Mouse (Mus musculus) heart, embryonic 13.5 days (tissue): ENCODE data around the gene Ripor2. TPM values are rescaled to one million over a fixed set of nuclear protein-coding genes. Genes with fewer than 3 reads are reported as not detected.

Experiments
- ATAC-seq: fragments of 200-750 bp; cut with Nextera tagmentation; 2 replicates; pipeline ENCODE4 v1.8.0; 2017; ENCODE audit warnings: moderate TSS enrichment; ENCODE audit not compliant: insufficient number of reproducible peaks, low FRiP score, low TSS enrichment; ENCODE audit errors: extremely low read depth
- H3K27ac ChIP-seq: fragments of 300-500 bp; sonication (generic); replicated peaks from 2 replicates; pipeline ENCODE4 v1.5.1; 2015; ENCODE audit warnings: moderate library complexity, mild to moderate bottlenecking, inconsistent platforms
- H3K27me3 ChIP-seq: fragments of 300-500 bp; sonication (generic); replicated peaks from 2 replicates; pipeline ENCODE4 v1.6.1; 2015; ENCODE audit warnings: mild to moderate bottlenecking, inconsistent platforms
- H3K36me3 ChIP-seq: fragments of 300-500 bp; sonication (generic); 2 replicates; pipeline ENCODE4 v1.6.1; 2015; ENCODE audit warnings: mild to moderate bottlenecking, inconsistent platforms
- H3K4me1 ChIP-seq: fragments of 300-500 bp; sonication (generic); 2 replicates; pipeline ENCODE4 v1.6.1; 2015; ENCODE audit warnings: inconsistent platforms
- H3K4me2 ChIP-seq: fragments of 300-500 bp; sonication (generic); 2 replicates; pipeline ENCODE4 v1.6.1; 2015; ENCODE audit warnings: inconsistent platforms, mild to moderate bottlenecking, moderate library complexity
- H3K4me3 ChIP-seq: fragments of 300-500 bp; sonication (generic); 2 replicates; pipeline ENCODE4 v1.5.1; 2015; ENCODE audit warnings: moderate library complexity, mild to moderate bottlenecking, inconsistent platforms
- H3K9ac ChIP-seq: fragments of 300-500 bp; sonication (generic); 2 replicates; pipeline ENCODE4 v1.6.1; 2015; ENCODE audit warnings: inconsistent platforms, mild to moderate bottlenecking, moderate library complexity
- H3K9me3 ChIP-seq: fragments of 300-500 bp; sonication (generic); 2 replicates; pipeline ENCODE4 v1.6.1; 2016; ENCODE audit warnings: inconsistent platforms
- WGBS: fragments of 180-500 bp; shearing (Covaris S2); methylation state at CpG from one replicate; pipeline ENCODE4 v1.1.7; 2015; ENCODE audit warnings: mixed read lengths; 5-methylcytosine and 5-hydroxymethylcytosine counted together
- polyA plus RNA-seq: library from polyadenylated mRNA; unstranded; fragments of >200 nt; fragmentation: Nextera tagmentation; extraction: Ambion mirVana; gene quantifications from 2 replicates; pipeline ENCODE4 v1.2.1, GENCODE M21; 2015

Ripor2 gene
- polyA plus RNA-seq, 1 experiment from 2014 or later: 10.8 TPM

DNA sequence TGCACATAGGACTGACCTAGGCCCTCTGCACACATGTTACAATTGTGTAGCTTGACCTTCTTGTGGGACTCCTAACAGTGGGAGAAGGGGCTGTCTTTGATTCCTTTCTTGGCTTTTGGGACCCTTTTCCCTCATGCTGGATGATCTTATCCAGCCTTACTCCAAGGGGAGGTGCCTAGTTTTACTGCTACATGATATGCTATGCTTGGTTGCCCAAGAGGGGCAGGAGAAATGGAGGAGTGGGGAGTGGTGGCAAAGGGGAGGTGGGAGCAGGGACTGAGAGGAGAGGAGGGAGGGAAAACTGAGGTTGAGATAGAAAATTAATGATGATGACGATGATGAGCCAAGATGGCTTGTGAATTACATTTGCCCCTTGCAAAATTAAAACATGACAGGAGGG is 37.7 kb downstream of the Ripor2 start:
- no peaks in the 10 kb centered on the region for H3K36me3 ChIP-seq
- no peak for ATAC-seq
- H3K4me1 ChIP-seq: peaks cover 40% of the 10 kb centered on the region
- H3K27ac ChIP-seq: peak overlapping the region; percentile 88
- no peak overlapping the region for H3K4me2 ChIP-seq
- H3K9me3 ChIP-seq: no peaks in the 10 kb centered on the region
- H3K9ac ChIP-seq: no peak overlapping the region
- no peaks in the 10 kb centered on the region for H3K27me3 ChIP-seq
- 83% methylated on average over 1 of the region's 1 CpGs for WGBS
- H3K4me3 ChIP-seq: no peak overlapping the region

DNA sequence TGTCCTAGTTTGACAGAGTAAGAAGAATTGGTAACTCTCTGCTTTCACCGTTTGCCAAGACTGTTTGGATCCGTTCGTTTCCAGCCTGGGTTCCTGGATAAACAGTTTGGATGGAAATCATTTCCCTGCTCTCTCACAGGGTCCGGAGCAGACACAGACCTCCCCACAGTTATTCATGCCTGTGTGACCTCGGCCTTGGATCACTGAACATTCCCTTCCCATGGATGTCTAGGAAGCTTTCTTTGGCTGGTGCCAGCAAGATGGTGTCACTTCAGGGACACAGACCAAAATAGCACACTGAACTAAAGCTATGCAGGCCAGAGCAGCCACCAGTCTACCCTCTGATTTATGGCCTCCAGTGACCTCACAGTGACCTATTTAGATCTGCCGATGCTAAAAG is 38.5 kb downstream of the Ripor2 start:
- 16% methylated on average over 6 of the region's 6 CpGs for WGBS
- Histone ChIP-seq H3K4me1 (peaks cover 40% of the 10 kb centered on the region), H3K4me2 (peak overlapping the region; percentile 17; the same call in 1 of the 2 replicates), H3K9me3 (no peaks in the 10 kb centered on the region), H3K4me3 (no peak overlapping the region), H3K27ac (peak overlapping the region; percentile 88), H3K36me3 (no peaks in the 10 kb centered on the region), H3K27me3 (no peaks in the 10 kb centered on the region), H3K9ac (peak overlapping the region; percentile 45; the same call in 1 of the 2 replicates)
- peak; percentile 45; the same call in 1 of the 2 replicates for ATAC-seq

GRCm38 (mm10) chr13:24623631-24624030 is 41.6 kb downstream of the Ripor2 start:
- no peak overlapping the region for H3K9ac ChIP-seq
- H3K4me2 ChIP-seq: no peak overlapping the region
- no peaks in the 10 kb centered on the region for H3K36me3 ChIP-seq
- ATAC-seq: no peak
- H3K4me3 ChIP-seq: no peak overlapping the region
- H3K9me3 ChIP-seq: no peaks in the 10 kb centered on the region
- H3K27ac ChIP-seq: no peak overlapping the region
- WGBS: 71% methylated on average over 4 of the region's 4 CpGs
- H3K27me3 ChIP-seq: no peaks in the 10 kb centered on the region
- peaks cover 40% of the 10 kb centered on the region for H3K4me1 ChIP-seq

DNA sequence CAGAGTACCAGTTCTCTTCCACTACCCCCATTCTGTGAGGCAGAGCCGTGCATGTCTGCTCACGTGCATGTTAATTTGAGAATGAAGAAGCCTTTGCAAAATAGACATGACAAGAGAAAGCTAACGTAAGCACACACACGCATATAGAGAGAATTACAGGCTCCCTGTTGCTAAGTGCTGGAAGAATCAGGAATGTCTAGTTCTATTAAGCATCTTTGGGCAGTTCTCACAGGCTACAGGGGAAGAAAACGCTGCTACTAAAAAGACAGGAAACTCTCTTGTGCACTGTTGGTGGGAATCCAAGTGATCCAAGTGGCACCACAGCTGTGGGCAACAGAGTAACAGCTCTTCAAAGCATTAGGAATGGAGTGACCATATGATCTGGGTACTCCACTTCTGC is 43.1 kb downstream of the Ripor2 start:
- Histone ChIP-seq H3K9me3 (no peaks in the 10 kb centered on the region), H3K9ac (no peak overlapping the region), H3K36me3 (no peaks in the 10 kb centered on the region), H3K27ac (no peak overlapping the region), H3K27me3 (no peaks in the 10 kb centered on the region), H3K4me1 (peaks cover 47% of the 10 kb centered on the region), H3K4me2 (no peak overlapping the region), H3K4me3 (no peak overlapping the region)
- ATAC-seq: no peak
- WGBS: 72% methylated on average over 5 of the region's 5 CpGs

DNA sequence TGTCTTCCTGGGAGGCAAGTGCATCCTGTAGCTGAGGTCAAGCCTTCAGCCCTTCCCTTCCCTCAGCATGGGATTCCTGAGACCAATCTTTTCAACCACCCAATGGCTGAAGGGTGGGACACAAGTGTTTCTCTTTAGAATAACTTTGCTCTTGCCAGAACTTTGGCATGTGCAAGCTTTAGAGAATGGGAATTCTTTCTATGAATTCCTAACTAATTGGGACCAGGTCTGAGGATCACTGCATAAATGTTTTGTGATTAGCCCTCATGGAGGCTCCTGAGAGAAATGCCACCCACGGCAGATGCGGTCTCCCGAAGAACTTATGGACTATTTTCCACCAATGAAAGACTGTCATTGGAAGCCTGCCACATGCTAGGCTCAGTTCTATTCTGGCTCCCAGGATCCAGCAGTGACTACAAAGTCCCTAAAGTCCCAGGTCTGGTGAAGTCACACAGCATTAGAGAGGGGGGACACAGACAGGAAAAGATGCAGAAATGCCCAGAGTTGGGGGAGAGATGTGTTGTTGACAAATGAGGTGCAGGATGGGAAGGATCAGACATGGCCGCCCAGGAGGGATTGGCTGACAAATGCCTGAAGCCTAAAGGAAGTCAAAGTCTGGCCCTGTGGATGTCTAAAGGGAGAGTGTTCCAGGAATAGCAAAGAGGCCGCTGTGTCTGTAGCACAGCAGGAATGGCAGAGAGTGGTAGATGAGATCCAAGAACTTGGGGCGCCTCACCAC is 44.9 kb downstream of the Ripor2 start:
- H3K4me1 ChIP-seq: peaks cover 39% of the 10 kb centered on the region
- no peaks in the 10 kb centered on the region for H3K27me3 ChIP-seq
- H3K27ac ChIP-seq: no peak overlapping the region
- WGBS: 78% methylated on average over 6 of the region's 6 CpGs
- no peak overlapping the region for H3K9ac ChIP-seq
- no peaks in the 10 kb centered on the region for H3K36me3 ChIP-seq
- H3K4me3 ChIP-seq: no peak overlapping the region
- no peak overlapping the region for H3K4me2 ChIP-seq
- H3K9me3 ChIP-seq: no peaks in the 10 kb centered on the region
- no peak for ATAC-seq

- Histone ChIP-seq H3K4me1 (peaks cover 46% of the 10 kb centered on the region), H3K4me3 (no peak overlapping the region), H3K27ac (peak overlapping the region; percentile 67; the same call in 1 of the 2 replicates), H3K27me3 (no peaks in the 10 kb centered on the region), H3K4me2 (no peak overlapping the region), H3K9me3 (no peaks in the 10 kb centered on the region), H3K9ac (no peak overlapping the region), H3K36me3 (no peaks in the 10 kb centered on the region)
- WGBS: 59% methylated on average over 4 of the region's 4 CpGs
- no peak for ATAC-seq
These were observed 46.2 kb downstream of the Ripor2 start for GRCm38 (mm10) chr13:24628192-24628591.

GRCm38 (mm10) chr13:24629073-24629621 is 47.2 kb downstream of the Ripor2 start:
- WGBS: 29% methylated on average over 6 of the region's 6 CpGs
- Histone ChIP-seq H3K27ac (peak overlapping the region; percentile 67), H3K9me3 (no peaks in the 10 kb centered on the region), H3K36me3 (no peaks in the 10 kb centered on the region), H3K4me2 (0 out of 2 replicates have a peak overlapping the region, but pooled peaks have one; percentile 10), H3K4me1 (peaks cover 47% of the 10 kb centered on the region), H3K4me3 (no peak overlapping the region), H3K27me3 (0 out of 2 replicates have a peak, but pooled peaks cover 2% of the 10 kb centered on the region), H3K9ac (0 out of 2 replicates have a peak overlapping the region, but pooled peaks have one; percentile 16)
- no peak for ATAC-seq

- Histone ChIP-seq H3K4me1 (peaks cover 49% of the 10 kb centered on the region), H3K4me2 (no peak overlapping the region), H3K27me3 (0 out of 2 replicates have a peak, but pooled peaks cover 2% of the 10 kb centered on the region), H3K36me3 (no peaks in the 10 kb centered on the region), H3K4me3 (no peak overlapping the region), H3K9ac (no peak overlapping the region), H3K27ac (no peak overlapping the region), H3K9me3 (no peaks in the 10 kb centered on the region)
- WGBS: 23% methylated on average over 4 of the region's 4 CpGs
- ATAC-seq: no peak
These were observed 48.4 kb downstream of the Ripor2 start for GRCm38 (mm10) chr13:24630364-24630763.

- H3K36me3 ChIP-seq: no peaks in the 10 kb centered on the region
- WGBS: 65% methylated on average over 4 of the region's 4 CpGs
- ATAC-seq: no peak
- no peak overlapping the region for H3K9ac ChIP-seq
- H3K4me3 ChIP-seq: no peak overlapping the region
- peaks cover 22% of the 10 kb centered on the region; the same call in 1 of the 2 replicates for H3K27me3 ChIP-seq
- H3K9me3 ChIP-seq: no peaks in the 10 kb centered on the region
- no peak overlapping the region for H3K27ac ChIP-seq
- H3K4me2 ChIP-seq: no peak overlapping the region
- H3K4me1 ChIP-seq: peaks cover 53% of the 10 kb centered on the region
These were observed 51.1 kb downstream of the Ripor2 start for GRCm38 (mm10) chr13:24632988-24633577.

DNA sequence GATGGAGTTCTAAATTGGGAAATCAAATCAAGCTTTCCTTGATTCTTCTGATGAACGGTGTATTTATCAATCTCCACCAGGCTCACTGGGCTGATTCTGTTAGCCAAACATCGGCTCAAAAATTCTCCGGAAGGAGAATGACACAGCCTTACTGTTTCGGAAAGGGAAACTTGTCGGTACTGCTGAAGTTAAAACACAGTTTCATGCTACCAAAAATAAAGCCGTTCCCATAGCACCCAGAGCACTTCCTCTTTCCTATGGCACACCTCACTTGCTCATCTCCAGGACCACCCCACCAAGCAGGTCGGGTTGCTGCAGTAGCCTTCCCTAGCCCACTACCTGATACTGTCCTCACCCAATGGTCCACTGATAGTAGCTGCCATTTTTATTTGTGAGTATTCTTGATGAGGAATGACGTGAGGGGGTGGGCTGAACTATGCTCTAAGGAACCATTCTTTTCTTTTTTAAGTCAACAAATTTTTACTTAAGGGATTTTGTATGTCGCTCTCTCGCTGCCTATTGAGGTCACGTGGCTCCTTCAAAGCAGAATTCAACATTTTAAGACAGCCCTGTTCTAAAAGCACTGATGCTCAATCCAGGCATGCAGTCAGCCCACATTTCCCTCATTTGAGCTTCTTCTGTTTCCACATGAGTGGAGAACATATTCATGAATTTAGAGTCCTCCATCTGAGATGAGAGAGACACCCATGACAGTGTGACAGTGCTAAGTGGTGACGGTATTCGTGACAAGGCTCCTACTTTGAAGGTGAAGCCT is 52.5 kb downstream of the Ripor2 start:
- Histone ChIP-seq H3K9me3 (no peaks in the 10 kb centered on the region), H3K4me2 (no peak overlapping the region), H3K36me3 (no peaks in the 10 kb centered on the region), H3K4me3 (no peak overlapping the region), H3K27me3 (peaks cover 22% of the 10 kb centered on the region; the same call in 1 of the 2 replicates), H3K9ac (no peak overlapping the region), H3K4me1 (peaks cover 49% of the 10 kb centered on the region), H3K27ac (no peak overlapping the region)
- WGBS: 77% methylated on average over 13 of the region's 13 CpGs
- no peak for ATAC-seq
